Mouse (Mus musculus) G1E (cell line): ENCODE data around the gene Zfp12. TPM values are rescaled to one million over a fixed set of nuclear protein-coding genes. Genes with fewer than 3 reads are reported as not detected.

Source experiments
- ATAC-seq: 2 replicates; pipeline ENCODE4 v1.8.0; 2016; ENCODE audit warnings: mild to moderate bottlenecking; ENCODE audit not compliant: insufficient number of reproducible peaks, poor library complexity, low FRiP score, severe bottlenecking; ENCODE audit errors: extremely low read depth
- DNase-seq: peaks from one replicate; pipeline ENCODE4 v3.0.0; 2012; ENCODE audit warnings: low spot score
- H3K27me3 ChIP-seq: 2 replicates; pipeline ENCODE4 v1.6.1; 2012; ENCODE audit warnings: mild to moderate bottlenecking, low read length, inconsistent platforms; ENCODE audit not compliant: insufficient read depth
- H3K36me3 ChIP-seq: replicated peaks from 2 replicates; pipeline ENCODE3; 2012; ENCODE audit warnings: mild to moderate bottlenecking, inconsistent platforms
- H3K4me1 ChIP-seq: 2 replicates; pipeline ENCODE4 v1.6.1; 2012; ENCODE audit warnings: low read depth, low read length, inconsistent platforms, mixed read lengths; ENCODE audit not compliant: insufficient read depth
- H3K4me3 ChIP-seq: 2 replicates; pipeline ENCODE4 v1.5.1; 2012; ENCODE audit warnings: low read depth, mild to moderate bottlenecking, inconsistent platforms, low read length, moderate library complexity, mixed read lengths
- H3K9me3 ChIP-seq: replicated peaks from 2 replicates; pipeline ENCODE4 v1.6.1; 2012; ENCODE audit warnings: inconsistent platforms
- CTCF ChIP-seq: IDR thresholded peaks from 2 replicates; pipeline ENCODE4 v1.5.1; 2012; ENCODE audit warnings: low read depth, low read length, inconsistent platforms, mixed read lengths
- GATA1 ChIP-seq: IDR thresholded peaks from 2 replicates; pipeline ENCODE4 v1.6.1; 2012; ENCODE audit warnings: borderline replicate concordance, low read length, inconsistent platforms, mixed read lengths
- GATA2 ChIP-seq: IDR thresholded peaks from 2 replicates; pipeline ENCODE4 v1.6.1; 2012; ENCODE audit warnings: low read depth, low read length, inconsistent platforms, borderline replicate concordance
- POLR2AphosphoS5 ChIP-seq: IDR thresholded peaks from 2 replicates; pipeline ENCODE4 v1.6.1; 2012; ENCODE audit warnings: low read depth, low read length, inconsistent platforms; ENCODE audit not compliant: insufficient replicate concordance
- TAL1 ChIP-seq: conservative IDR thresholded peaks from 2 replicates; pipeline ENCODE4 v1.6.1; 2012; ENCODE audit warnings: low read depth, low read length, inconsistent platforms, mixed read lengths
- polyA plus RNA-seq: library from polyadenylated mRNA; stranded (reverse); fragments of >175 nt; gene quantifications from 2 replicates; pipeline ENCODE4 v1.2.3, GENCODE M21; 2012
- total RNA-seq, 2 experiments: library from RNA; stranded (forward) in 1 of 2; stranded (reverse) in 1 of 2; fragments of 200-1000 nt in 1 of 2; fragments of >200 nt in 1 of 2; fragmentation: Nextera tagmentation in 1 of 2; gene quantifications; 2 replicates each; pipeline ENCODE4 v1.2.3; 2014 to 2017

Zfp12 gene
- total and polyA plus RNA-seq, 3 experiments, result 4.2 to 22.3 (median 21.4) TPM

- H3K36me3 ChIP-seq, result peaks cover 39% of the 10 kb centered on the region
- peaks cover 11% of the 10 kb centered on the region for H3K9me3 ChIP-seq
- TF ChIP-seq GATA2, result no peak
- no peak for TF ChIP-seq TAL1
- TF ChIP-seq CTCF, result no peak
- TF ChIP-seq POLR2AphosphoS5, result no peak
- TF ChIP-seq GATA1, result no peak
- H3K4me3 ChIP-seq, result no peak within 1 kb of the TSS
- H3K27me3 ChIP-seq, result peaks cover 16% of the 10 kb centered on the region; the same call in 1 of the 2 replicates
- DNase-seq, result no peak
- H3K4me1 ChIP-seq, result no peaks in the 10 kb centered on the region; the same call in 1 of the 2 replicates
- ATAC-seq, result no peak
These were observed 58.4 kb downstream of the Zfp12 start, which contains the start of gene Zfp853 for GRCm38 (mm10) chr5:143293404-143293803. Zfp853 (minus strand) TSS chr5:143293623.

- no peaks in the 10 kb centered on the region; the same call in none of the 2 replicates for H3K4me1 ChIP-seq
- peaks cover 3% of the 10 kb centered on the region; the same call in 1 of the 2 replicates for H3K27me3 ChIP-seq
- TF ChIP-seq GATA1 (no peak), CTCF (0 out of 2 replicates have a peak, but pooled peaks have one; percentile 5), POLR2AphosphoS5 (no peak), GATA2 (no peak), TAL1 (no peak)
- no peak for ATAC-seq
- peaks cover 52% of the 10 kb centered on the region for H3K36me3 ChIP-seq
- no peak for DNase-seq
- H3K9me3 ChIP-seq, result peaks cover 11% of the 10 kb centered on the region
- H3K4me3 ChIP-seq, result no peak overlapping the region
These were observed 59.9 kb downstream of the Zfp12 start for GRCm38 (mm10) chr5:143294862-143295261.

- no peaks in the 10 kb centered on the region; the same call in none of the 2 replicates for H3K4me1 ChIP-seq
These were observed 60.4 kb downstream of the Zfp12 start for GRCm38 (mm10) chr5:143295330-143295729.

GRCm38 (mm10) chr5:143297986-143298385, 63.0 kb downstream of the Zfp12 start:
- H3K4me3 ChIP-seq, result no peak overlapping the region
- DNase-seq (no peak), ATAC-seq (no peak)
- H3K4me1 ChIP-seq, result peaks cover 3% of the 10 kb centered on the region
- H3K27me3 ChIP-seq, result no peaks in the 10 kb centered on the region; the same call in 1 of the 2 replicates
- no peak for TF ChIP-seq POLR2AphosphoS5
- H3K9me3 ChIP-seq, result peaks cover 6% of the 10 kb centered on the region
- peaks cover 81% of the 10 kb centered on the region for H3K36me3 ChIP-seq

More at GRCm38 (mm10) chr5:143295330-143295729, 60.4 kb downstream of the Zfp12 start:
- no peak for ATAC-seq
- H3K36me3 ChIP-seq, result peaks cover 57% of the 10 kb centered on the region
- H3K9me3 ChIP-seq, result peaks cover 11% of the 10 kb centered on the region
- no peak for DNase-seq
- TF ChIP-seq GATA2 (no peak), GATA1 (no peak), POLR2AphosphoS5 (no peak), CTCF (no peak), TAL1 (no peak)
- no peak overlapping the region for H3K4me3 ChIP-seq
- H3K27me3 ChIP-seq, result peaks cover 3% of the 10 kb centered on the region; the same call in 1 of the 2 replicates

GRCm38 (mm10) chr5:143298391-143298790, 63.4 kb downstream of the Zfp12 start:
- ATAC-seq (no peak), DNase-seq (no peak)
- Histone ChIP-seq H3K4me1 (peaks cover 7% of the 10 kb centered on the region), H3K4me3 (no peak overlapping the region), H3K27me3 (no peaks in the 10 kb centered on the region), H3K9me3 (peaks cover 3% of the 10 kb centered on the region), H3K36me3 (peaks cover 84% of the 10 kb centered on the region)
- TF ChIP-seq CTCF (peak; percentile 21; the same call in 1 of the 2 replicates), POLR2AphosphoS5 (no peak)

Other genes with a start within 250 kb of the Zfp12 start
- 87.4 and 89.5 TPM in 2 replicates for gene Rnf216, start 122.2 kb upstream of the Zfp12 start, total RNA-seq (2014; fragmentation: Nextera tagmentation)
- gene Rnf216, start 122.2 kb upstream of the Zfp12 start, total RNA-seq (2017), result 41.9 and 54.9 TPM in 2 replicates
- 35.3 and 35.5 TPM in 2 replicates for gene Rnf216, start 122.2 kb upstream of the Zfp12 start, polyA plus RNA-seq
- 0.23 TPM in 1 of 2 replicates, not detected in the other for gene Olfr718-ps1, start 87.6 kb upstream of the Zfp12 start, total RNA-seq (2014; fragmentation: Nextera tagmentation)
- 0.12 and 0.16 TPM in 2 replicates for gene Olfr718-ps1, start 87.6 kb upstream of the Zfp12 start, total RNA-seq (2017)
- gene Olfr718-ps1, start 87.6 kb upstream of the Zfp12 start, polyA plus RNA-seq, result not detected in 2 replicates
- 21.4 and 26.6 TPM in 2 replicates for gene Rbak, start 54.4 kb upstream of the Zfp12 start, total RNA-seq (2014; fragmentation: Nextera tagmentation)
- 19.8 and 21.5 TPM in 2 replicates for gene Rbak, start 54.4 kb upstream of the Zfp12 start, total RNA-seq (2017)
- 3.0 TPM in 2 replicates for gene Rbak, start 54.4 kb upstream of the Zfp12 start, polyA plus RNA-seq
- 0.53 TPM in 1 of 2 replicates, not detected in the other for gene Spdye4b, start 54.1 kb upstream of the Zfp12 start, total RNA-seq (2014; fragmentation: Nextera tagmentation)
- 0.05 and 0.17 TPM in 2 replicates for gene Spdye4b, start 54.1 kb upstream of the Zfp12 start, total RNA-seq (2017)
- not detected in 2 replicates for gene Spdye4b, start 54.1 kb upstream of the Zfp12 start, polyA plus RNA-seq
- not detected in 2 replicates for gene Spdye4a, start 8.3 kb upstream of the Zfp12 start, total RNA-seq (2014; fragmentation: Nextera tagmentation)
- not detected in 2 replicates for gene Spdye4a, start 8.3 kb upstream of the Zfp12 start, total RNA-seq (2017)
- gene Spdye4a, start 8.3 kb upstream of the Zfp12 start, polyA plus RNA-seq, result not detected in 2 replicates
- gene Zfp316, start 34.9 kb downstream of the Zfp12 start, total RNA-seq (2014; fragmentation: Nextera tagmentation), result 2.4 and 3.6 TPM in 2 replicates
- 3.4 and 3.7 TPM in 2 replicates for gene Zfp316, start 34.9 kb downstream of the Zfp12 start, total RNA-seq (2017)
- 8.2 and 9.6 TPM in 2 replicates for gene Zfp316, start 34.9 kb downstream of the Zfp12 start, polyA plus RNA-seq
- 0.63 TPM in 1 of 2 replicates, not detected in the other for gene Zfp853, start 58.5 kb downstream of the Zfp12 start, total RNA-seq (2014; fragmentation: Nextera tagmentation)
- 0.06 and 0.11 TPM in 2 replicates for gene Zfp853, start 58.5 kb downstream of the Zfp12 start, total RNA-seq (2017)
- 0.03 and 0.10 TPM in 2 replicates for gene Zfp853, start 58.5 kb downstream of the Zfp12 start, polyA plus RNA-seq
- gene E130309D02Rik, start 80.2 kb downstream of the Zfp12 start, total RNA-seq (2014; fragmentation: Nextera tagmentation), result 75.0 and 91.2 TPM in 2 replicates
- 18.0 and 19.4 TPM in 2 replicates for gene E130309D02Rik, start 80.2 kb downstream of the Zfp12 start, total RNA-seq (2017)
- 134 and 163 TPM in 2 replicates for gene E130309D02Rik, start 80.2 kb downstream of the Zfp12 start, polyA plus RNA-seq
- 53.5 and 75.9 TPM in 2 replicates for gene Zdhhc4, start 94.1 kb downstream of the Zfp12 start, total RNA-seq (2014; fragmentation: Nextera tagmentation)
- 45.6 and 45.8 TPM in 2 replicates for gene Zdhhc4, start 94.1 kb downstream of the Zfp12 start, total RNA-seq (2017)
- gene Zdhhc4, start 94.1 kb downstream of the Zfp12 start, polyA plus RNA-seq, result 47.5 and 68.7 TPM in 2 replicates
- gene Grid2ip, start 122.2 kb downstream of the Zfp12 start, total RNA-seq (2014; fragmentation: Nextera tagmentation), result not detected in 2 replicates
- gene Grid2ip, start 122.2 kb downstream of the Zfp12 start, total RNA-seq (2017), result 0.05 TPM in 1 of 2 replicates, not detected in the other
- gene Grid2ip, start 122.2 kb downstream of the Zfp12 start, polyA plus RNA-seq, result 0.02 TPM in 1 of 2 replicates, not detected in the other
- gene Kdelr2, start 168.7 kb downstream of the Zfp12 start, total RNA-seq (2014; fragmentation: Nextera tagmentation), result 55.7 and 59.7 TPM in 2 replicates
- 75.3 and 95.5 TPM in 2 replicates for gene Kdelr2, start 168.7 kb downstream of the Zfp12 start, total RNA-seq (2017)
- 43.7 and 44.6 TPM in 2 replicates for gene Kdelr2, start 168.7 kb downstream of the Zfp12 start, polyA plus RNA-seq
- 19.4 and 29.9 TPM in 2 replicates for gene Daglb, start 229.4 kb downstream of the Zfp12 start, total RNA-seq (2014; fragmentation: Nextera tagmentation)
- 14.1 and 14.4 TPM in 2 replicates for gene Daglb, start 229.4 kb downstream of the Zfp12 start, total RNA-seq (2017)
- 6.1 and 9.0 TPM in 2 replicates for gene Daglb, start 229.4 kb downstream of the Zfp12 start, polyA plus RNA-seq